Mouse (Mus musculus) v-Abl transformed pro-B cells (cell line): ENCODE results near the gene Ing4.

ENCODE experiments used
- in situ Hi-C, 2 experiments: fragments of 400-800 bp; cut with MboI; formaldehyde crosslinking; loops; one replicate each; pipeline ENCODE4 v1.15.1; 2025; ENCODE audit not compliant: unreplicated experiment in 2 of 2

The Ing4 gene

GRCm38 (mm10) chr6:125084424-125084823 lies 44.9 kb downstream of the Ing4 start:
- in situ Hi-C loops, result loop anchor here (5.0 to 10.0 kb wide), 3 partner anchors 37 to 180 kb away; partner anchors contain the start of gene Acrbp (in 1 of the 2)

- in situ Hi-C loops, result loop anchor here in 1 of 2 experiments (10.0 kb wide), 1 partner anchor 183 kb away; no protein-coding TSS in a partner anchor
These were observed 48.4 kb downstream of the Ing4 start for GRCm38 (mm10) chr6:125087937-125088336.

DNA sequence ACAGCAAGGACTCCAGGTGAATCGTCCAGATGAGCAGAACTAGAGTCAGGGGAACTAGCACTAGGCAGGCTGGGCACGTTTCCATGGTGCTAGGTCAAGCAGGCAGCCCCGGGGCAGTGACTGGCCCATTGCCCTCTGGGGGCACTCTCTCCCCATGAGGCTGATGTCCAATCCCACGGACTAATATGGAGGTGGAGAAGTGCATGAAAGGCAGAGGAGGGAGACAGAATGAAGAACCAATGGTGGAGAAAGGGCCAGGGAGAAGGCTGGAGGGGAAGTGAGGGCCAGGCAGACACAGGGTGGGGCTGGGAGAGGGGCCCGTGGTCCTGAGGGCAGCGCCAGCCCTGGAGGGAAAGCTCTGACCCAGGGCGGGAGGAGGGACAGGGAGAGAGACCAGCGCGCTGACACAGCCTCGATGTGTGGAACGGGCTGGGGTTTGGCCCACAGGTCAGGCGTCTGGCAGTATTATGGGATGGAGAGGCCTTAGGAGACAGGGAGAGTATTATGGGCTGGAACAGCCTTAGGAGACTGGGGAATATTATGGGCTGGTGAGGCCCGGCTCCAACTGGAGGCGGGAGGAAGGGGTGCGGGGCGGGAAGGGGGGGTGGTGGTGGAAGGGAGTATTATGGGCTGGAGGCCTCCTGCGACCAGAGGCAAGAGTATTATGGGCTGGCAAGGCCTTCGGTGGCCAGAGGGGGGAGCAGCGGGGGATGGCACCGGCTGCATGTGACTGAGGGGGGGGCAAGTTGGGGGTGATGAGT lies 49.2 kb downstream of the Ing4 start:
- in situ Hi-C loops, result loop anchor here in 1 of 2 experiments (10.0 kb wide), 1 partner anchor 184 kb away; no protein-coding TSS in a partner anchor

- in situ Hi-C loops, result loop anchor here in 1 of 2 experiments (10.0 kb wide), 1 partner anchor 185 kb away; no protein-coding TSS in a partner anchor
These were observed 50.2 kb downstream of the Ing4 start for GRCm38 (mm10) chr6:125089521-125090321.

GRCm38 (mm10) chr6:125090341-125091085 lies 51.0 kb downstream of the Ing4 start:
- in situ Hi-C loops, result no loop called here

DNA sequence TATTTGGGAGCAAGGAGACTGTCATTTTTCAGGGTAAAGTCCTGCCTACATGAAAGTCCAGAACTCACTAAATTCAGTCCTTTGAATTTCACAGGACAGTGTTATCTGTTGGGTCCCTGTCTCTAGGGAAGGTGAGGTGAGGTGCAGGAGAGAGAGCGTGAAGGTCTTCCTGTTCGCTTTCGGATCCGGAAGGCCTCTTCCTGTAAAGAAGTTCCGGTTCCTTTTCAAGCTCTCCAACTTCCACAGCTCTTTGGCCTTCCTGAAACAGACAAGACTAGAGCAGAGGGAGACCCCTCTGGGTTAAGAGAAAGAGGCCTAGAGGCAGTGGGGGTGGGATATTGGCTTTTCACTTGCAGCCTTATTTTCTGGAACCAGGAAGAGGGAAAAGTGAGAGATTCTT lies 52.8 kb downstream of the Ing4 start:
- in situ Hi-C loops, result no loop called here

DNA sequence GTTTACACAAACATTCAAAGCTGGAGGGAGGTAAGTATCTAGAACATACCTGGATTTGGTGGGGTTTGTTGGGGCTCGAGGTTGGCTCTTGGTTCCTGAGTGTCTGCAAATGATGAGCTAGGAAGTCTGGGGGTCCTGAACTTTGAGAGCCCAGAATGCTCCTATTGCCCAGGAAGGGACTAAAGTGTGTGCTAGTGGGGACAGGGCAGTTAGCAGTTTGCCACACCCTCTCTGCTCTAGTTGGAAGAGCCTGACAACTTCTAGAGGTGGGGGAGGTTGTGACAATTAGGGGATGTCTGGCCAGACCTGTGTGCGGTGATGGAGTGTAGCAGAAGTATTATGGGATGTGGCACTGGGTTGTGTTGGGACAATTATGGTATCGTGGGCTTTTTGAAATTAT lies 55.3 kb downstream of the Ing4 start:
- in situ Hi-C loops, result loop anchor here in 1 of 2 experiments (5.0 kb wide), 1 partner anchor 37 kb away; the partner anchor contains the start of gene Nop2

GRCm38 (mm10) chr6:125095391-125096278 lies 56.1 kb downstream of the Ing4 start, which contains the start of gene Chd4:
Gene Chd4 (plus strand): TSS chr6:125095981.
- in situ Hi-C loops, result loop anchor here in 1 of 2 experiments (5.0 kb wide), 1 partner anchor 37 kb away; the partner anchor contains the start of gene Nop2

- in situ Hi-C loops, result loop anchor here in 1 of 2 experiments (5.0 kb wide), 1 partner anchor 36 kb away; the partner anchor contains the start of gene Nop2
These were observed 56.7 kb downstream of the Ing4 start for GRCm38 (mm10) chr6:125096279-125096596.

DNA sequence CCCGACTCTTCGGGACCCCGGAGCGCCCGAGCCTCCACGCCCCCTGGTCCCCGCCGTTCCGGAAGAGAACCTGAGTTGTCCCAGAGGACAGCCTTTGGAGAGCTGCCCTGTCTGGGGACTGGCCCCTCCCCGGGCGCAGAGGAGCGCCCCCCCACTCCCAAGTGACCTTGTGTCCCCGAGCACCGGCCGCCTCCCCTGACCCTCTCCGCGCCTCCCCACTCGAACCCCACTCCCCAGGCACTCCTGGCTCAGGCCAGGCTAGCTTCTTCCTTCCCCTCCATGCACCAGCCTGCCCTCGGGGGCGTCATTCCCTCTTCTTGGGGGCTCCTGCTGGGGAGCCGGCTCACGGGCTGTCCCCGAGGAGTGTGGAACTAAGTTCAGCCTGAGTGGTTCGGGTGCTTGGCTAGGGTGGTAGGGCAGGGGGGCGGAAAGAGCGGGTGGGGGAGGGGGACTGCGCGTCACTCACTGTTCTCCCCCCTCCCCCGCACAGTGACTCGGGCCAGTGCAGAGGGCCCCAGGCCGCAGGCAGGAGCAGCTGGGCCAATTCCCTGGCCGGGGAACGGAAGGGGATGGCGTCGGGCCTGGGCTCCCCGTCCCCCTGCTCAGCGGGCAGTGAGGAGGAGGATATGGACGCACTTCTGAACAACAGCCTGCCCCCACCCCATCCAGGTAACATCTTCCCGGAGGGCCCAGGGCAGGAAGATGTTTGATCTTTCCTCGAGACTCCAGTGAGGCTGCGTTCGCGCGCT lies 57.2 kb downstream of the Ing4 start:
- in situ Hi-C loops, result loop anchor here in 1 of 2 experiments (5.0 kb wide), 1 partner anchor 36 kb away; the partner anchor contains the start of gene Nop2

GRCm38 (mm10) chr6:125097346-125097689 lies 57.8 kb downstream of the Ing4 start:
- in situ Hi-C loops, result loop anchor here in 1 of 2 experiments (5.0 kb wide), 1 partner anchor 35 kb away; the partner anchor contains the start of gene Nop2

- in situ Hi-C loops, result loop anchor here in 1 of 2 experiments (5.0 kb wide), 1 partner anchor 34 kb away; the partner anchor contains the start of gene Nop2
These were observed 58.4 kb downstream of the Ing4 start for GRCm38 (mm10) chr6:125097951-125098350.

DNA sequence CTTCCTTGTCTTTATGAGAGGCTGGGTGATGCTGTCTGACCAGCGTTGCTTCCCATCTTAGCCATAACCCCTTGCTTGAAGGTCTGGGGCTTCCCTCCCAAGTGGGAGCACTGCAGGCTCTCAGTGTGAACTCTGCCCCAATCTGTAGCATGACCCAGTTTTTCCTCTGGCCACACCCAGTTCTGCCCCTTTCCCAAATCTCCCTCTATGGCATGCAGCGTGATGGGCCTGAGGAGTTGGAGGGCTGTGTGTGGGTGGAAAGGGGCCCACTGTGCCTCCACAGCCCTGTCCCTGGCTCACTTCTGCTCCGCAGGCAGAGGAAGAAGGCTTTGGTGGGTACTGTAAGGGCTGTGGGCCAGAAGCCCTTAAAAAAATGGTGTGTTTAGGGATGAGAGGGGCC lies 59.0 kb downstream of the Ing4 start:
- in situ Hi-C loops, result loop anchor here in 1 of 2 experiments (5.0 kb wide), 1 partner anchor 34 kb away; the partner anchor contains the start of gene Nop2
